Mouse (Mus musculus) inflammation-experienced regulatory T-cells, adult 6 months (primary cell): ENCODE results near the gene Rbm26. TPM values are rescaled to one million over a fixed set of nuclear protein-coding genes. Genes with fewer than 3 reads are reported as not detected.

ENCODE experiments used
- ATAC-seq: one replicate; pipeline ENCODE4 v1.8.0; 2017
- polyA plus RNA-seq, 3 experiments: library from polyadenylated mRNA; unstranded; fragments of 100-300 nt; shearing (Covaris generic); gene quantifications; one replicate each; pipeline ENCODE4 v1.2.1; 2017

Gene Rbm26
- 10 to 100 TPM; 31.0 to 58.2 (median 49.4) TPM for polyA plus RNA-seq

DNA sequence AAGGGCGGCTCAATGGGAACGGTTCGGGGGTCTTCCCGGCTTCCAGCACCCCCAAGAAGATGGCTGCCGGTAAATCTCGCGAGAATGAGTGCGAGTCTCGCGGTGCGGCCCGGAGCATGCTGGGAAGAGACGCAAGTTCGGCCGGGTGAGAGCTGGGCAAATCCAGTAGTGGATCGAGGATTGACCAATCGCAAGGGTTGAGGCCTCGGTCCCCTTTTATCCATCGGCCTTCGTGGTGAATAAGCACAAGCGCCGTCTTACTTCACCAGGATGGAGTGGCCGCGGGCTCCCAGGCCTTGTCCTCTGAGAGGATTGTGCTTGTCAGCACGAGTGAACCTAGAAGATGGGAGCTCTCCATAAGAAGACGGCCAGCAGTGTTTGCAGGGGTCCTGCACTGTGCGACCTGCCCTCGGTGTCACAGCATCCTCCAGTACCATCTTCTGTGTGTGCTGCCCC lies at the start of gene Rbm26:
Rbm26 (minus strand) TSS at position 90 of the 456 bp plus-strand sequence.
- ATAC-seq, result peak; percentile 91

DNA sequence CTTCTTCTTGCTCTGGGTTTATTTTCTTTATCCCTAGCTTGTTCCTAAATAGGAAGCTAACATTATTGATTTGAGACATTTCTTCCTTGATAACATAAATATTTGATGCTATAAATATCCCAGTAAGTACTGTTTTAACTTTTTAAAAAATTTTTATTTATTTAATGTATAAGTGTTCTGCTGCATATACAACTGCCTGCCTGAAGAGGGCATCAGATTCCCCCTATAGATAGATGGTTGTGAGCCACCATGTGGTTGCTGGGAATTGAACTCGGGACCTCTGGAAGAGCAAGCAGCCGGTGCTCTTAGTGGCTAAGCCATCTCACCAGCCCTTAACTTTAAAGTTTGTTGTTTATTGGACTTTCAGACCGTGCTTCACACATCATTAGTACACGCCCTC lies 48.7 kb upstream of the Rbm26 start:
- no peak for ATAC-seq

DNA sequence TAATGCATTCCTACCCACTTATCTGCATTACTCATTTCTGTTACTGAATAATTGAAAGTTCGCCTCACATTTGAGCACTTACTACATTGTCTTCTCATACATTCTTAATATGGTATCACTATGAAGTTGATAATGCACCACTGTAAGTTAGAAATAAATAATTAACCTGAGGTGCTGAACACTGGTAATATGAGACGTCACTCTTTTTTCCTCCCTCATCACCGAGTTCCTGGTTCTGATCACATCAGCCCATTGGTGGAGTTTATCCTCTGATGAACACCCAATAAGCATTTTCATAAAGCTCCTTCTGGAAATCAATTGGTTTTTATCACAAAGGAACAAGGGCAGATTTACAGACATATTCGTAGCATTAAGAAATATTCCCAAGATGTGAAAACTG lies 45.1 kb upstream of the Rbm26 start:
- no peak for ATAC-seq

DNA sequence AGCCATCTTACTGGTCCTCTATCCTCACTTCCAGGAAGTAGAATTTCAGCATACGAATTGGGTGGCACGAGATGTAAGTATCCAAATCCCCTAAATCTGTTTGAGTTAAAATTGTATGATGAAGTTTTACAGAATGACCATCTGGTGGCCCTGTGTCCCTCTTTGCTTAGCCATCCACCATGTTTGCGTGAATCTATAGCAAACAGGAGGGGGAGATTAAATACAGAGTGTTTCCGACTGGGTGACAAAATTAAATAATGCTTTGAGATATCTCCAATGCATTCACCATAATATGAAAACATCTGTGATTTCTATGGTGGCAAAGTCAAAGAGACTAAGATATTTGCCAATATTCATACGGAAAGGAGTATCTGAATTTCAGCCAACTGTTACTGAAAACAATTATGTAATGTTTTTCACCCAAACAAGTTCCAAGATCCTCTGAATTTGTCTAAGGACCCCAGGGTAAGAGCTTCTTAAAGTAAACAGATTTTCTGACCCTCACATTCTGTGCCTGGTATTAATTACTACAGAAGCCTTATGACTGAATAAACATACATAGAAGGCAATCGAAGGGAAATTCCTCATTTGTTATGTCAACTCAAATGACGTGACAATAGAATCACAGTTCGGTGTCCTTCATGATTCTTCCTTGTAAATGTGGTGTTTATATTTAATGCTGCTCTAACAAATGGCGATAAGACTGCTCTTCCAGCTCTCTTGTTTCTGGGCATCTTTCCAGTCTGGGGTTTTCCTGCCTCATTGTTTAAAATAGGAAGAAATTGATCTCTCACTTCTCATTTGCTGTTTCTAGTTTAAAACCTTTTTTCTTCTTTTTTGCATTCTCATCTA lies 42.6 kb upstream of the Rbm26 start:
- no peak for ATAC-seq

DNA sequence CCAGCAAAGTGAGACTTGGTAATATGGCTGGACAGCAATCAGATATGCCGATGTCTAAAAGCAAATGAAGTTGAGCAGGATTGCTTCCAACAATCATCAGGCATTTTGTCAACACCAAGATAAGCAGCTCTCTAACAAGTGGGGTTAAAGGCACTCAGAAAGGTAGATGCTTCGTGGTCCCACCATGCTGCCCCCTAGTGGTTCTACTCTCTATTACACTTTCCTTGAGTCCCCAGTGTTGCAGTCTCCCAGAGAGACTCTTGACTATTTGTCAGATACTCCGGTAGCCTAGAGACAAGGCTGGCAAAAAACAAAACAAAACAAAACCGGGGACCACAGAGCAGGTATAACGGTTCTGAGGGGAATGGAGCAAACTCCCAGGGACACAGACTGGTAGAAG lies 21.3 kb upstream of the Rbm26 start:
- ATAC-seq, result peak; percentile 84

DNA sequence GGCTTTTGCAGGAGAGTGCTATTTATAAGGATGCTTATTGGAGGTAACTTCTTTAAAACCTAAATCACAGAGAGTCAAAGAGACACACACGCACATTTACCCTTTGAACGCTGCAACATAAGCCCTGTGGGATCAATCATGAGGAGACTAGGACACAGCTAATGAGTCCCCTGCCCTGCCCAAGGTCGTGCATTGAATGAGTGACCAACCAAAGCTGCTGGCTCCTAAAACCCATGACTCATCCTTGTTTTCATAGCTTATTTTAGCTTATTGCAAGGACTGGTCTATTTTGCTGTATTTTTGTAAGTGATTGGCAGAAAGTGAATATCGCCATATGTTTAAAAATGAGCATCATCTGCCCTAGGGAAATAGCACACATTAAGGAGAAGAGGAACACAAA lies 17.6 kb upstream of the Rbm26 start:
- ATAC-seq, result no peak

DNA sequence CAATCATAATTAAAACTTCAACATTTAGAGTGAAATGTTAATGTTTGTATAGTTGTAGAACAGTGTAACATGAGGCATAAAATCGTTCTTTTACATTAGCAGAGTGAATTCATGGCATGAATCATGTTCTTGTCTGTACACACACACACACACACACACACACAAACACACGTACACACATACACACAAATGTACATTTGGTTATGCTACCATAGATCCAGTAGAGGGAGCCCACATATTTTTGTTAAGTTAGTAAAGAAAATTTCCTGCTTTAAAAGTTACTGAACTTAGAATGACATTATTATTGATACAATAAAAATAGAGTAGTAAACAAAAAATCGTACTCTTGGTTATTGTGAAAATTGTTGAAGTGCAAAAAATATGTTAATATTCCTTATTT lies 7.7 kb upstream of the Rbm26 start:
- ATAC-seq, result peak; percentile 53

DNA sequence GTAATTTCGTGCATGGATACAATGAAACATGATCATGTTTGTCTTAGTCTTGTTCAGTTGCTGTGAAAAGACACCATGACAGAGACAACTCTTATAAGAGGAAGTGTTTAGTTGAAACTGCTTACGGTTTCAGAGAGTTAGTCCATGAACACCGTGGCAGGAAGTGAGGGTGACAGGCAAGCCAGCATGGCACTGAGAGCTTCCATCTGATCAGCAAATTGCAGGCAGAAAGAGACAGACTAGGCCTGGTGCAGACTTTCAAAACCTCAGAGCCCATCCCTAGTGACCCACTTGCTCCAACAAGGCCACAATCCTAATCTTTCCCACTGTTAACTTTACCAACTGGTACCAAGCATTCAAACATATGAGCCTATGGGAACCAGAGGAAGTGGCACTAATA lies 5.7 kb upstream of the Rbm26 start:
- ATAC-seq, result peak; percentile 65

DNA sequence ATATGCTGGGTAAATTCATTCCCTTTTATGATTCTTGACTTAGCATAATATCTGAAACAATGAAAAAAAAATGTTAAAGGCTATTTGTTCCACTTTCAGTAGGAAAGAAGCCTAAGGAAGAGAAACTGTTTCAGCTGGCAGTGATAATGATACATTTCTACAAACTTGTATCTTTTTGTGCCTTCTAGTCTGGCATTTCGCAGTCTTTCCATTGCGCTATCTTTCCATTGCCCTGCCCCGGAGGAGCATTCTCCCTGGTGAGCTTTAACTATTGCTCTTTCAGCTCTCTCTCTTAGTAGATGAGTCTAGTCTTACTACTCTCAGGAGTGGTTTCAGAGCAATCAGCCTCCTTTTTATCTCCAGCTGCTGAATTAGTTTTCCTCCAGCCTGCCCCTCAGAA lies 2.6 kb upstream of the Rbm26 start:
- no peak for ATAC-seq

DNA sequence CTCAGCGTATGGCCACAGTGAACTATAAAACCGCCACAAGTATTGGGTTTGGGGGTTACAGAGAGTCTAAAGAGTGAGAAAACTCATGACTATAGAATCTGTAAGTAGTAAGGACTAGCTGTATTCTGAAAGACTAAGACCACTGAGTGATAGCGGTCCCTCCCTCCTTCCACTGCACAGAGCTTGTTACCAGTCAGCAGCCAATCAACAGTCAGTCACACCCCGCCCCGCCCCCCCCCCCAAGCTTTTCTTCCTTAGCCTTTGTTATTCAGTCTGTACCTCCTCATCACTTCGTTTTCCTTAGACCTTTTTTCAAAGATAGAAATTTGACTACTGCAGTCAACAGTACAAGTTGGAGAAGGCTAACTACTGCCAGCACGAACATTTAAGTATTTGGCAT lies 1.9 kb upstream of the Rbm26 start:
- ATAC-seq, result no peak

DNA sequence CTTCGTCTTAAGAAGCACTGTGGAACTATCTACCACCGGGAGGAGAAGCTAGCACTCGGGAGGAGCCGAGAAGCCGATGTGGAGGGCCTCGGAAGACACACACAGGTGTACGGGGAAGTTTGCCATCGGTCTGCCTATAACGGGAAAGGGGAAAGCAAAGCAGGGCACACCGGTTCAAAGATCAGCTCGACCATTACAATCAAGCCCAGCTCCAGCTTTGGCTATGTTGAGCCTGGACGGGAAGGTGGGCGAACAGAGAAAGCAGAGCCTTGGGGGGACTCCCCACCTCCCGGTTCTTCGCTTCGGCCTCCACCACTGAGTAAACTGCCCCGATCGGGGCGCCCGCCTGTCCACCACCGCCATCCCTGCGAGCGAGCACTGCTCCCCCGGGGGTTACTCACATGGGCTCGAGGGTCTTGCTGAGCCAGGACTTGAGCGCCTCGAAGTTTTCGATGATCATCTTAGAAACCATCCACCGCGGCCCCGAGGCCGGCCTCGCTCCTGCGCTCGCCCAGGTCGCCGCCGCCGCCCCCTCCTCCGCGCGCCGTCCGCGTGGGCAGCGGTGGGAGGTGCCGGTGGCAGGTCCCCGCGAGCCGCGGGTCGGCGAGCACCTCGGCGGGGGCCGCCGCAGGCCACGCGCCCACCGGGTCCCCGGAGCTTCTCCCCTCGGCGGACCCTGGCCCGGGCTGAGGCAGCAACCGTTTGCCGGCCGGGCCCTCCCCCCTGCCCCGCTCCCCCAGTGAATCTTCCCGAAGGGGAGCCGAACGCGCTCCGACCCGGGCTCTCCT lies 552 bp downstream of the Rbm26 start:
- ATAC-seq, result peak; percentile 46

DNA sequence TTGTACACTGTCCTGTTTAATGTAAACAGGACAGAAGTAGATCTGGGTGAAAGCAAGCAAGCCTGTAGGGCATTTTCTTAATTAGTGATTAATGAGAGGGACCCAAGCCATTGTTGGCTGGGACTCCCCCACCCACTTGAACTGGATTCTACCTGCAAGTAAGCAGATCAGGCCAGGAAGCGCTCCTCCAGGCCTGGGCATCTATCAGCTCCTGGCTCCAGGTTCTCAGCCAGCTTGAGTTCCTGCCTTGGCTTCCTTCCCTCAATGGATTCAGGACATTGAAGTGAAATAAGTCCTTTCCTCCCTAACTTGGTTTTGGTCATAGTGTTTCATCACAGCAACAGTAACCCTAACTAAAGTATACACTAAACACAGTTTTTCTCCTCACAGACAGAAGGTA lies 9.9 kb downstream of the Rbm26 start:
- peak; percentile 45 for ATAC-seq

DNA sequence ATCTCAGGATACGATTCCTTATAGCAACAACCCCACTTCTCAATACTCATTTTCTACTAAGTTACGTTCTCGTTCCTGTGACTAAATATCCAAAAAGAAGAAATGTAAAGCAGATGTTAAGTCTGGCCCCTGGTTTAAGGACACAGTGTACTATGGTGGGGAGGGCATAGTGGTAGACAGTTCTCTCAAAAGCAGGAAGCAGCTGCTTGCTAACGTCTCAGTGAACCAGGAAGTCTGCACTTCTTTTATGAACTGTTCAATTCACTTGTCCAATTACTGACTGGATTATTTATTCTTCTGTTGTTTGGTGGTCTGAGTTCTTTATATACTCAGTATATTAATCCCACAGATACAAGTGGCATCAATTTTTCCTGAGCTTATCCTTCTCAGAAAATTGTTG lies 12.3 kb downstream of the Rbm26 start:
- peak; percentile 43 for ATAC-seq

DNA sequence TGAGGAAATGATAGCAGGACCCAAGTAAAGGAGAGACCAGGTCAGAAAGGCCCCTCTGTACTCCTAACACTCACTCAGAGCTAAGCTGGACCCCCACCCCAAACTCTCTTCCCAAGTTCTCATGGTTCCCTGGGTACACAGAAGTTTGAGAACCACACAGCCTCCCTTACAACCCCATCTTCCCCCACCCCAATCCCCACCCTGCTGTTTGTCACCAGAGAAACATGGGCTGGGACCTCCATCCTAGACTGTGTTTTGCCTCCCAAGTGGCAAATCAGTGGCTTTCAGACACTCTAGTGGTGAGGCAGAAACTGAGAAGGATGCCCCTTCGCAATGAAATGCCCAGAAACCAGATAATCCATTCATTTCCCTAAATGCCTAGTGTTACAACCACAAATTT lies 15.8 kb downstream of the Rbm26 start:
- ATAC-seq, result no peak

DNA sequence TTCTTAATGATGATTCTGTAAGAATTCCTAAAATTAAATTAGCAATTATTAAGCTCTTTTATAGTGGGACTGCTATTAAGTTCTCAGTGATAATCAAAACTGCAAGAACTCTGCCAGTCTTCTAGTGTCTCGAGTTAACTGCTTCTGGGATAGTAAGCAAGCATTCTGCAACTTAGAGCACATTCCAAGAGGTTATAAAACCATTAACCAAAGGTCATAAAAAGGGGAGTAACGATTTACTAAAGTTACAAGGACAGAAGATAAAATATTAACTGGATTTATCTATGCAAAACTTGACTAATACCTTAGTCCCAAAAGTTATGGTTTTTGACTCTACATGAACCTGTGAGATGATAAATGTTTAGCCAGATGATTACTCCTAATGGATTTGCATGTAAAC lies 18.6 kb downstream of the Rbm26 start:
- ATAC-seq, result no peak

DNA sequence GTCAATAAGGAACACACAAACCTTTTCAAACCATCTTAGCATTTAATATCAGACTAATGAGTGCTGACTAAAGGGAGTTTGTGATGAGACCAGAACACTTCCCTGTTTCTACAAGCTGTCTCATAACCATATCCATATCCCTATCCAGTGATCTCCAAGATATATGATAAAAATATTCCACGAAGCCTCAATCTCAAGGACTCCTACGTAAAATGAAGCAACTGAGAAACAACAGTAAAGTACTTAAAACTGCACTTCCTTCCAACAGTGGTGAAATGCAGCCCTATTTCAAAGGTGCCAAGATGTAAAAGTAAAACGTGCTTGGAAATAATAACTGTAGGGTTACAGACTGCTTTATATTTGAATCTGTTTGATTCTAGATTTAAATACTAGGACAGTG lies 43.1 kb downstream of the Rbm26 start:
- no peak for ATAC-seq

DNA sequence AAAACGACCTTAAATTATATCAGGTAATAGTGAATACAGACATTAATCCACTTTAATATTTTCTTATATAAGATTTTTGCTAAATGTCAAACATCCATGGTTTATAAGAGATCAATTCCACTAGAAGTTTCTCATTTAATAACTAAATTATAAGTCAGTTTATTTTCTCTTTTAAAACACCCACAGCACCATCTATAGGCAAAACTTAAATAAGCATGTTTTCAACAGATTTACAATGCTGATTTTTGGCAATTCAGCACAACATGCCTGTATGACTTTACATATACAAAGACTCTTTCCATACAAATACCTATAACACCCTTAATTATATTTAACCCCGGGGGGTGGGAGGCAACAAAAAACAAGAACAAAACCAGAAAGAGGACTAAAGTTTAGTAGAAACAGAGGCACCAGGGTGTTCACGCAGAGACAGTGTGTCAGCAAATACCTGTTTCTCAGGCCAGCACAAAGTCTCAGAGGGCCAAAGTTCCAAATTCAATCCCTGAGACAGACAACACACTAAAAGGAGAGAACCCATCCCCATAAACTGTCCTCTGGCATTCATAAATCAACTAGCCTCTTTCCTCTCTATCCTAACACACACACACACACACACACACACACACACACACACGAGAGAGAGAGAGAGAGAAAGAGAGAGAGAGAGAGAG lies 49.3 kb downstream of the Rbm26 start:
- no peak for ATAC-seq

DNA sequence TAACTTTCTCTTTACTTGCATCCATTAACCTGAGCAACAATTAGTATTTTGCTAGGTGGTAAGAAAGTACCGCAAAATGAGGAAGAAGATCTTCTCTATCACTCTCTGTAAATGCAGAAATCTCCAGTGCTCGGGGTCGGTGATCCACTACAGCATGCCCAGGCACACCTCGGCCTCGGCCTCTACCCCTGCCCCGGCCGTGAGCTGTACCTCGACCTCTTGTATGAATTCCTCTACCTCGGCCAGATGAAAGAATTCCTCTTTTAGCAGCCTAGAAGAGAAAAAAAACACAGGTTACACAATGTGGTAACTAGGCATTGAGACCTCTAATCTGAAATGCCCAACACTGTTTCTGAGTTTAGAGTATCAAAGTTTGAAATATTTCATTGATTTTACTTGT lies 52.6 kb downstream of the Rbm26 start:
- ATAC-seq, result no peak

DNA sequence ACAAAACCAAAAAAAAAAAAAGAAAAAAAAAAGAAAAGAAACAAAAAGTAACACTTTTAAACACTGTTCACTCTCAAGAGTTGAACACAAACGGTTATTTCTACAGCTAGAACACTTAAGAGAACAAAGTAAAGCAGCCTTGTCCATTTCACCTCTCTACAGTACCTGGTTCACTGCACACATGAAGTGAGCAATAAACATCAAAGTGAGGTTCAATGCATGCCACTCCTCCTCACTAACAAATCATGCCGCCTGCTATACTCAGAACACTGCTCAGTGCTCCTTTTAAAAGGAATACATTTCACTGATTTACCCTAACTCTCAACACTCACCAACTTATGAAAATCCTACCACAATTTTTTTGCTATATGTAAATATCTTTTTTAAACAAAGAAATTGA lies 61.7 kb downstream of the Rbm26 start:
- no peak for ATAC-seq

DNA sequence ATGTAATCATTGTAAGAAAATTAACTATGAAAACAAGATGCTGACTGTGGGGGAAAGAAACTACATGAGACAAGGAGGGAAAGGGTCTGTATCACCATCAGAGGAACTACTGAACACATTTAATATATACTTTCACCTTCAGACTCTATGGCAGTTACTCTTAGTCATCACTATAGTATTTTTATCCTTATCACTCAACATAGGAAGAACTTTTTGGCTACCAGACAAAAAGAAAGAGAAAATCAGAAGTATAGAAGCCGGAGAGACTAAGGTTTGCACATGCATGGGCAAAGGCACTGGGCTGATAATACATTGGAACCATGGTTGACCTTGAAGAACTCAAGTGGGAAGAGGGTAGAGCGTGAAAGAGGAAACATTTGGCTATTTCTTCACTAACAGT lies 70.9 kb downstream of the Rbm26 start:
- ATAC-seq, result no peak

DNA sequence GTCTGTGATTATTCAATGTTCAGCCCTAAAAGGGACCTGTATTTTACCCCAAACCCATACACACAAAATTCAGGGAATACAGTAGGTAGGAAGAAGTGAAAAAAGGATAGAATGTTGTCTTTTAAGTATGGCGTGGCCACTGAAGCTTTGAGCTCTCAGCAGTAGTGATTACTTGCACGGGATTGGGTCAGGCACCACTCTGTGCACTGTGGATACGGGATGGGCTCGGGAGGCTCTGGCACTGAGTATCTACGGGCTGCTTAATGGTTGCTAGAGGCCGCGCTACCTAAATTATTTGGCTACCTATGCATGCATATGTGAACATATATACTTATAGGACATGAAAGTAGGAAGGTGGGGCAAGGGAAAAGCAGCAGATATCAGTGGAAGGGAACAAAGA lies 78.3 kb downstream of the Rbm26 start:
- no peak for ATAC-seq

DNA sequence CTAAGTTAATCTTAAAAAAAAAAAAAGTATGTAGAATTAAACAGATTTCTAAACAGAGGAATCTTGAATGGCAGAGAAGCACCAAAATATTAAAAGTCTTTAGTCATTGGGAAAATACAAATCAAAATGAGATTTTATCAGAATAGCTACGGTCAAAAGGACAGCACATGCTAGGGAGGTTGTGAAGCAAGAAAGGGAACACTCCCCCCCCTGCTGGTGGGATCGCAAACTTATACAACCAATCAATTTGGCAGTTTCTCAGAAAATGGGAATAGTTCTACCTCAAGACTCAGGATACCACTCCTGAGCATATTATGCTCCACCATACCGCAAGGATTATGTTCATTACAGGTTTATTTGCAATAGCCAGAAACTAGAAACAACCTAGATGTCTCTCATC lies 80.9 kb downstream of the Rbm26 start:
- no peak for ATAC-seq

DNA sequence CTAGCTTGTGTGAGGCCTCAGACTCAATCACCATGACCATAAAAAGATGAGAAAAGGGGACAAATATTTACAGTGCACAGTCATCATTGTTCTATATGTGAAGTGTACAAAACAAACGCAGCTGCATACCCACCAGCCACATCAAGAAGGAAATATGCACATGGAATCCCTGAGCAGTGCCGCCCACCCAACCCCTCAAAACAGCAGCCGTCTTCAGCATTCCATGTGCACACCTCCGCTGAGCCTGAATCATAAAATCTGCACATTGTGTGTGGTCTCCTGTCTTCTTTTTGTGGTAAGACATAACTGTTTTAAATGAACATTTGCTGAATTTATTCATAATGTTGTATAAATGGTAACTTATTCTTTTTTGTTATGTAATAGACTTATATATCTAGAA lies 90.1 kb downstream of the Rbm26 start:
- no peak for ATAC-seq
